ENCODE assay signal across 11 mouse cellular contexts in genomic region chr1:164061278-164061677, GRCm38 (mm10). TPM values are rescaled to one million over a fixed set of nuclear protein-coding genes. Genes with fewer than 3 reads are reported as not detected.
DNase-seq lines count a peak whose midpoint lies in the region; ATAC-seq and TF ChIP-seq lines count a peak whose summit lies in the region.
"Had no signal": no experiment of that assay in that cellular context is flagged by ENCODE, and none has a peak within 500 bp of the region (broad histone marks: within the 10 kb centered on the region; RNA-seq: fewer than 3 reads in every experiment).

No protein-coding gene starts in this region.

- ATAC-seq in frontal cortex, adult (ENCODE audit: low TSS enrichment) = peak; percentile 79
- ATAC-seq in midbrain, postnatal 0 days (ENCODE audit: low FRiP score) = no peak
- ATAC-seq in midbrain, embryonic 11.5 days (ENCODE audit: low FRiP score) = no peak

- no peak overlapping the region for H3K27ac ChIP-seq in midbrain, postnatal 0 days (ENCODE audit: low read depth, low read length)
- H3K27ac ChIP-seq in midbrain, embryonic 11.5 days (ENCODE audit: low read depth, low read length) = no peak overlapping the region
- H3K27ac ChIP-seq: neural tube, embryonic 12.5 days had no signal

- no peak for DNase-seq in frontal cortex, postnatal 14 days (ENCODE audit: low spot score in 2 of 2)
- peak; percentile 8 for DNase-seq in midbrain, postnatal 0 days (ENCODE audit: low spot score)
- no peak for DNase-seq in midbrain, embryonic 11.5 days (ENCODE audit: low spot score, missing footprints)
- DNase-seq in embryo, embryonic 10 days (ENCODE audit: low spot score) = peak; percentile 16
- DNase-seq in skeletal muscle tissue, adult 2 months (ENCODE audit: low read depth, low spot score) = peak; percentile 8
- DNase-seq in cerebellum, adult 8-10 months = no peak
- no peak for DNase-seq in layer of hippocampus, adult 8-10 months (ENCODE audit: low spot score in 2 of 2)

- H3K9ac ChIP-seq in midbrain, postnatal 0 days (replicated peaks; ENCODE audit: low read length, poor library complexity, severe bottlenecking) = no peak overlapping the region
- no peak overlapping the region for H3K9ac ChIP-seq in midbrain, embryonic 11.5 days (ENCODE audit: low read length)
- H3K9ac ChIP-seq: neural tube, embryonic 12.5 days had no signal

- no peak overlapping the region for H3K4me3 ChIP-seq in midbrain, postnatal 0 days (ENCODE audit: low read depth, low read length)
- H3K4me3 ChIP-seq in midbrain, embryonic 11.5 days (ENCODE audit: low read depth, low read length) = no peak overlapping the region
- H3K4me3 ChIP-seq: neural tube, embryonic 12.5 days had no signal

- H3K9me3 ChIP-seq in midbrain, postnatal 0 days (ENCODE audit: low read length) = no peaks in the 10 kb centered on the region
- H3K9me3 ChIP-seq in midbrain, embryonic 11.5 days (ENCODE audit: control insufficient read depth, low read length) = no peaks in the 10 kb centered on the region
- H3K9me3 ChIP-seq: neural tube, embryonic 12.5 days had no signal

- peak; percentile 54 for TF ChIP-seq CTCF in midbrain, postnatal 0 days (IDR thresholded peaks at IDR 0.05)

- 52% methylated on average over 4 of the region's 4 CpGs for WGBS in midbrain, postnatal 0 days
- WGBS in midbrain, embryonic 11.5 days = 41% methylated on average over 4 of the region's 4 CpGs

- H3K4me1 ChIP-seq in midbrain, postnatal 0 days (ENCODE audit: insufficient read depth, low read length) = no peaks in the 10 kb centered on the region
- H3K4me1 ChIP-seq in midbrain, embryonic 11.5 days (ENCODE audit: control insufficient read depth, insufficient read depth, low read length) = no peaks in the 10 kb centered on the region
- H3K4me1 ChIP-seq: neural tube, embryonic 12.5 days had no signal

- H3K36me3 ChIP-seq in midbrain, postnatal 0 days (ENCODE audit: insufficient read depth, low read length) = no peaks in the 10 kb centered on the region
- H3K36me3 ChIP-seq in midbrain, embryonic 11.5 days (ENCODE audit: control insufficient read depth, insufficient read depth, low read length) = no peaks in the 10 kb centered on the region
- H3K36me3 ChIP-seq: neural tube, embryonic 12.5 days had no signal

- H3K27me3 ChIP-seq in midbrain, postnatal 0 days (ENCODE audit: insufficient read depth, low read length) = no peaks in the 10 kb centered on the region
- no peaks in the 10 kb centered on the region for H3K27me3 ChIP-seq in midbrain, embryonic 11.5 days (ENCODE audit: control insufficient read depth, insufficient read depth, low read length)
- H3K27me3 ChIP-seq: neural tube, embryonic 12.5 days had no signal

- H3K4me2 ChIP-seq in midbrain, postnatal 0 days (ENCODE audit: low read depth, low read length, poor library complexity, severe bottlenecking) = no peak overlapping the region
- H3K4me2 ChIP-seq in midbrain, embryonic 11.5 days = no peak overlapping the region
- H3K4me2 ChIP-seq: neural tube, embryonic 12.5 days had no signal

RNA-seq across cellular contexts. Expression of gene Sell, which starts 0.5 kb away (rescaled TPM):
- total RNA-seq in midbrain, postnatal 0 days (2014; rRNA removed) = not detected in 2 replicates
- 0.18 TPM in 1 of 2 replicates, not detected in the other for polyA plus RNA-seq in midbrain, postnatal 0 days (2015; fragmentation: Nextera tagmentation; extraction: Ambion mirVana)
- polyA plus RNA-seq in midbrain, embryonic 11.5 days (2014; fragmentation: Nextera tagmentation; extraction: Ambion mirVana) = not detected in 2 replicates
- total RNA-seq in layer of hippocampus, adult 8-10 months (2022) = under 1 TPM in 1 of 4 experiments, not detected in 3; 0.20 TPM
- total RNA-seq: left cerebral cortex, postnatal 14 days had no signal

RNA-seq across cellular contexts. Expression of gene Sele, which starts 13.2 kb away (rescaled TPM):
- total RNA-seq in midbrain, postnatal 0 days (2014; rRNA removed) = not detected in 2 replicates
- polyA plus RNA-seq in midbrain, postnatal 0 days (2015; fragmentation: Nextera tagmentation; extraction: Ambion mirVana) = not detected in 2 replicates
- not detected in 2 replicates for polyA plus RNA-seq in midbrain, embryonic 11.5 days (2014; fragmentation: Nextera tagmentation; extraction: Ambion mirVana)
- under 1 TPM in 2 of 4 experiments, not detected in 2; 0.10 to 0.11 TPM for total RNA-seq in layer of hippocampus, adult 8-10 months (2022)
- polyA plus RNA-seq: frontal cortex, adult 2 months; neural tube, embryonic 12.5 days had no signal

RNA-seq across cellular contexts. Expression of gene Selp, which starts 53.8 kb away (rescaled TPM):
- total RNA-seq in midbrain, postnatal 0 days (2014; rRNA removed) = not detected in 2 replicates
- polyA plus RNA-seq in midbrain, postnatal 0 days (2015; fragmentation: Nextera tagmentation; extraction: Ambion mirVana) = not detected in 2 replicates
- polyA plus RNA-seq in midbrain, embryonic 11.5 days (2014; fragmentation: Nextera tagmentation; extraction: Ambion mirVana) = not detected in 2 replicates
- not detected for total RNA-seq in layer of hippocampus, adult 8-10 months (2022)
- total RNA-seq: left cerebral cortex, postnatal 14 days had no signal
- polyA plus RNA-seq: frontal cortex, adult 2 months; neural tube, embryonic 12.5 days had no signal

Comparison
In these comparisons a context has a peak if more than half of its experiments do, and no peak if none do; other contexts are left out.
1. DNase-seq: peak in midbrain, postnatal 0 days (single experiment), embryo, embryonic 10 days (single experiment) and skeletal muscle tissue, adult 2 months (single experiment); none in frontal cortex, postnatal 14 days (0 of 2), midbrain, embryonic 11.5 days (single experiment), cerebellum, adult 8-10 months (single experiment) and layer of hippocampus, adult 8-10 months (0 of 2).